Mouse (Mus musculus) MEL (cell line): ENCODE measurements around the gene Mapt. TPM values are rescaled to one million over a fixed set of nuclear protein-coding genes. Genes with fewer than 3 reads are reported as not detected.

Experiments used
- DNase-seq: peaks from one replicate; pipeline ENCODE4 v3.0.0; 2011; ENCODE audit warnings: low read depth, low spot score
- H3K27ac ChIP-seq: 2 replicates; pipeline ENCODE4 v1.5.1; 2012; ENCODE audit warnings: low read depth, mild to moderate bottlenecking, control low read depth, low read length, moderate library complexity; ENCODE audit not compliant: control insufficient read depth
- H3K27me3 ChIP-seq, 2 experiments: fragments of 150-350 bp in 1 of 2; sonication (generic) in 1 of 2; 2 replicates each; pipeline ENCODE4 v1.6.1; 2012; ENCODE audit warnings: low read length in 2 of 2, mild to moderate bottlenecking in 2 of 2, improper control_type of control experiment in 1 of 2, moderate library complexity in 1 of 2; ENCODE audit not compliant: insufficient read depth in 2 of 2, control insufficient read depth in 1 of 2
- H3K36me3 ChIP-seq, 2 experiments: 2 replicates each; pipeline ENCODE4 v1.6.1; 2012 to 2014; ENCODE audit warnings: low read length in 2 of 2, improper control_type of control experiment in 1 of 2, inconsistent platforms in 1 of 2, mild to moderate bottlenecking in 1 of 2; ENCODE audit not compliant: insufficient read depth in 2 of 2, control insufficient read depth in 1 of 2
- H3K4me1 ChIP-seq, 2 experiments: fragments of 150-350 bp in 1 of 2; sonication (generic) in 1 of 2; 2 replicates each; pipeline ENCODE4 v1.6.1; 2012; ENCODE audit warnings: low read length in 2 of 2, improper control_type of control experiment in 1 of 2, mild to moderate bottlenecking in 1 of 2; ENCODE audit not compliant: insufficient read depth in 2 of 2, control insufficient read depth in 1 of 2
- H3K4me3 ChIP-seq, 2 experiments: fragments of 150-350 bp in 1 of 2; sonication (generic) in 1 of 2; 2 replicates each; pipeline ENCODE4 v1.5.1; 2012; ENCODE audit warnings: low read depth in 2 of 2, low read length in 2 of 2, mild to moderate bottlenecking in 2 of 2, moderate library complexity in 2 of 2, control low read depth in 1 of 2, improper control_type of control experiment in 1 of 2; ENCODE audit not compliant: control insufficient read depth in 1 of 2, insufficient read depth in 1 of 2
- H3K79me2 ChIP-seq: 2 replicates; pipeline ENCODE4 v1.6.1; 2012; ENCODE audit warnings: mild to moderate bottlenecking, low read length, moderate library complexity; ENCODE audit not compliant: control insufficient read depth, poor library complexity, insufficient read depth
- H3K9ac ChIP-seq: 2 replicates; pipeline ENCODE4 v1.6.1; 2012; ENCODE audit warnings: low read depth, mild to moderate bottlenecking, control low read depth, low read length, moderate library complexity; ENCODE audit not compliant: control insufficient read depth, poor library complexity, severe bottlenecking
- H3K9me3 ChIP-seq: fragments of 150-350 bp; sonication (generic); replicated peaks from 2 replicates; pipeline ENCODE4 v1.6.1; 2012; ENCODE audit warnings: mild to moderate bottlenecking, low read length, improper control_type of control experiment, moderate library complexity; ENCODE audit not compliant: insufficient read depth
- CHD1 ChIP-seq: IDR thresholded peaks from 2 replicates; pipeline ENCODE4 v1.6.1; 2012; ENCODE audit warnings: low read depth, mild to moderate bottlenecking, inconsistent platforms, low read length, improper control_type of control experiment
- CHD2 ChIP-seq: IDR thresholded peaks from 2 replicates; pipeline ENCODE4 v1.6.1; 2011; ENCODE audit warnings: low read length, improper control_type of control experiment
- CTCF ChIP-seq, 3 experiments: IDR thresholded peaks in 2 of 3; conservative IDR thresholded peaks in 1 of 3; 2 replicates each; pipeline ENCODE4 v1.5.1; 2011 to 2012; ENCODE audit warnings: low read length in 3 of 3, low read depth in 2 of 3, mild to moderate bottlenecking in 2 of 3, improper control_type of control experiment in 1 of 3, inconsistent platforms in 1 of 3, mixed read lengths in 1 of 3, moderate library complexity in 1 of 3; ENCODE audit not compliant: control insufficient read depth in 1 of 3, insufficient read depth in 1 of 3, poor library complexity in 1 of 3, severe bottlenecking in 1 of 3
- E2F4 ChIP-seq: IDR thresholded peaks from 2 replicates; pipeline ENCODE4 v1.6.1; 2011; ENCODE audit warnings: low read depth, low read length, improper control_type of control experiment, borderline replicate concordance
- ELF1 ChIP-seq: IDR thresholded peaks from 2 replicates; pipeline ENCODE4 v1.6.1; 2014; ENCODE audit warnings: low read depth, mild to moderate bottlenecking, inconsistent platforms, low read length, improper control_type of control experiment, moderate library complexity
- ETS1 ChIP-seq: IDR thresholded peaks from 2 replicates; pipeline ENCODE4 v1.6.1; 2012; ENCODE audit warnings: low read depth, mild to moderate bottlenecking, inconsistent platforms, low read length, improper control_type of control experiment, moderate library complexity
- HCFC1 ChIP-seq: IDR thresholded peaks from 2 replicates; pipeline ENCODE4 v1.6.1; 2012; ENCODE audit warnings: low read depth, mild to moderate bottlenecking, inconsistent platforms, low read length, improper control_type of control experiment, moderate library complexity
- KAT2A ChIP-seq: conservative IDR thresholded peaks from 2 replicates; pipeline ENCODE4 v1.6.1; 2012; ENCODE audit warnings: low read depth, low read length, improper control_type of control experiment, inconsistent platforms
- MEF2A ChIP-seq: IDR thresholded peaks from 2 replicates; pipeline ENCODE4 v1.6.1; 2014; ENCODE audit warnings: low read depth, mild to moderate bottlenecking, inconsistent platforms, low read length, improper control_type of control experiment; ENCODE audit not compliant: poor library complexity, insufficient replicate concordance, severe bottlenecking; ENCODE audit errors: extremely low read depth
- MYC ChIP-seq: IDR thresholded peaks from 2 replicates; pipeline ENCODE4 v1.6.1; 2011; ENCODE audit warnings: low read depth, mild to moderate bottlenecking, low read length, improper control_type of control experiment, moderate library complexity
- RAD21 ChIP-seq: IDR thresholded peaks from 2 replicates; pipeline ENCODE4 v1.6.1; 2011; ENCODE audit warnings: mild to moderate bottlenecking, low read depth, low read length, improper control_type of control experiment
- SMC3 ChIP-seq: IDR thresholded peaks from 2 replicates; pipeline ENCODE4 v1.6.1; 2011; ENCODE audit warnings: low read depth, low read length, improper control_type of control experiment
- TAL1 ChIP-seq: IDR thresholded peaks from 2 replicates; pipeline ENCODE4 v1.6.1; 2012; ENCODE audit warnings: mild to moderate bottlenecking, inconsistent platforms, low read length, moderate library complexity, mixed read lengths
- TBP ChIP-seq: IDR thresholded peaks from 2 replicates; pipeline ENCODE4 v1.8.0; 2011; ENCODE audit warnings: low read depth, low read length, improper control_type of control experiment
- UBTF ChIP-seq: IDR thresholded peaks from 2 replicates; pipeline ENCODE4 v1.6.1; 2012; ENCODE audit warnings: low read depth, mild to moderate bottlenecking, inconsistent platforms, low read length, improper control_type of control experiment, moderate library complexity, borderline replicate concordance; ENCODE audit not compliant: insufficient read depth
- USF2 ChIP-seq, 2 experiments: IDR thresholded peaks; 2 replicates each; pipeline ENCODE4 v1.6.1; 2011 to 2012; ENCODE audit warnings: improper control_type of control experiment in 2 of 2, low read length in 2 of 2, borderline replicate concordance in 1 of 2, inconsistent platforms in 1 of 2, low read depth in 1 of 2, mild to moderate bottlenecking in 1 of 2; ENCODE audit not compliant: insufficient read depth in 1 of 2
- ZC3H11A ChIP-seq: IDR thresholded peaks from 2 replicates; pipeline ENCODE4 v1.6.1; 2012; ENCODE audit warnings: low read depth, mild to moderate bottlenecking, inconsistent platforms, low read length, improper control_type of control experiment
- ZKSCAN1 ChIP-seq: IDR thresholded peaks from 2 replicates; pipeline ENCODE4 v1.6.1; 2012; ENCODE audit warnings: low read depth, mild to moderate bottlenecking, inconsistent platforms, low read length, improper control_type of control experiment, moderate library complexity
- ZMIZ1 ChIP-seq: IDR thresholded peaks from 2 replicates; pipeline ENCODE4 v1.6.1; 2012; ENCODE audit warnings: low read depth, mild to moderate bottlenecking, inconsistent platforms, low read length, improper control_type of control experiment, moderate library complexity
- ZNF384 ChIP-seq: IDR thresholded peaks from 2 replicates; pipeline ENCODE4 v1.6.1; 2012; ENCODE audit warnings: low read depth, mild to moderate bottlenecking, inconsistent platforms, low read length, improper control_type of control experiment
- polyA plus RNA-seq, 2 experiments: library from polyadenylated mRNA; stranded (reverse) in 1 of 2; unstranded in 1 of 2; fragments of >175 nt in 1 of 2; fragments of >200 nt in 1 of 2; gene quantifications; 2 replicates each; pipeline versions ENCODE4 v1.2.1 to v1.2.4; 2012; ENCODE audit warnings: low replicate concordance in 2 of 2, low read depth in 1 of 2; ENCODE audit not compliant: insufficient read length in 2 of 2, insufficient read depth in 1 of 2, missing spikeins in 1 of 2
- total RNA-seq: library from RNA; depleted of rRNA; stranded (reverse); fragments of 300-350 nt; gene quantifications from 2 replicates; pipeline ENCODE4 v1.2.3, GENCODE M21; 2012

Gene Mapt
- total and polyA plus RNA-seq, 3 experiments, result 0.89 to 1.7 TPM; not detected in 1

GRCm38 (mm10) chr11:104233101-104233500, 1.9 kb downstream of the Mapt start:
- Histone ChIP-seq H3K79me2 (peaks cover 2% of the 10 kb centered on the region; the same call in 1 of the 2 replicates), H3K4me1 (peaks cover 0 to 5% of the 10 kb centered on the region in 2 experiments; a peak in 1 of 4 replicates), H3K36me3 (peaks cover 0 to 3% of the 10 kb centered on the region in 2 experiments; a peak in 2 of 4 replicates), H3K27ac (no peak overlapping the region), H3K9ac (no peak overlapping the region), H3K27me3 (no peaks in the 10 kb centered on the region; a peak in 2 of 4 replicates), H3K4me3 (no peak overlapping the region), H3K9me3 (no peaks in the 10 kb centered on the region)
- TF ChIP-seq E2F4 (no peak), MEF2A (no peak), UBTF (no peak), CHD1 (no peak), ZMIZ1 (no peak), ELF1 (no peak)
- DNase-seq, result no peak

GRCm38 (mm10) chr11:104233574-104234206, 2.5 kb downstream of the Mapt start:
- Histone ChIP-seq H3K9me3 (no peaks in the 10 kb centered on the region), H3K79me2 (peaks cover 2% of the 10 kb centered on the region; the same call in 1 of the 2 replicates), H3K4me3 (no peak overlapping the region), H3K36me3 (peaks cover 0 to 3% of the 10 kb centered on the region in 2 experiments; a peak in 2 of 4 replicates), H3K9ac (no peak overlapping the region), H3K4me1 (peaks cover 0 to 5% of the 10 kb centered on the region in 2 experiments; a peak in 1 of 4 replicates), H3K27me3 (no peaks in the 10 kb centered on the region; a peak in 1 of 4 replicates), H3K27ac (no peak overlapping the region)
- DNase-seq, result no peak
- TF ChIP-seq RAD21, result no peak
- no peak for TF ChIP-seq ZC3H11A
- no peak for TF ChIP-seq ETS1
- TF ChIP-seq ZMIZ1, result no peak
- TF ChIP-seq TAL1, result no peak
- no peak for TF ChIP-seq MEF2A
- no peak for TF ChIP-seq SMC3
- no peak for TF ChIP-seq ZNF384
- no peak for TF ChIP-seq CHD2
- no peak for TF ChIP-seq E2F4
- TF ChIP-seq MYC, result no peak
- no peak for TF ChIP-seq KAT2A
- no peak for TF ChIP-seq HCFC1
- TF ChIP-seq USF2 (IDR thresholded peaks at IDR 0.05; ENCODE audit: borderline replicate concordance in 1 of 2, insufficient read depth in 1 of 2, low read depth in 1 of 2, low read length in 2 of 2), result no peak
- TF ChIP-seq CTCF (IDR thresholded peaks at IDR 0.05 in 2 of 3, conservative IDR thresholded peaks at IDR 0.05 in 1 of 3; ENCODE audit: control insufficient read depth in 1 of 3, insufficient read depth in 1 of 3, low read depth in 2 of 3, low read length in 3 of 3, poor library complexity in 1 of 3, severe bottlenecking in 1 of 3), result no peak
- no peak for TF ChIP-seq TBP
- no peak for TF ChIP-seq ZKSCAN1
- no peak for TF ChIP-seq ELF1
- TF ChIP-seq, all 39 proteins: peak for 0
